Mouse (Mus musculus) central nervous system, embryonic 18 days (tissue): ENCODE data around the gene Glt6d1. TPM values are rescaled to one million over a fixed set of nuclear protein-coding genes. Genes with fewer than 3 reads are reported as not detected.

Experiments used
- polyA plus RNA-seq: library from polyadenylated mRNA; depleted of rRNA; stranded (reverse); fragments of >200 nt; gene quantifications from 2 replicates; pipeline ENCODE4 v1.2.3, GENCODE M21; 2012; rRNA removed

Gene Glt6d1
- polyA plus RNA-seq, result not detected in 2 replicates

DNA sequence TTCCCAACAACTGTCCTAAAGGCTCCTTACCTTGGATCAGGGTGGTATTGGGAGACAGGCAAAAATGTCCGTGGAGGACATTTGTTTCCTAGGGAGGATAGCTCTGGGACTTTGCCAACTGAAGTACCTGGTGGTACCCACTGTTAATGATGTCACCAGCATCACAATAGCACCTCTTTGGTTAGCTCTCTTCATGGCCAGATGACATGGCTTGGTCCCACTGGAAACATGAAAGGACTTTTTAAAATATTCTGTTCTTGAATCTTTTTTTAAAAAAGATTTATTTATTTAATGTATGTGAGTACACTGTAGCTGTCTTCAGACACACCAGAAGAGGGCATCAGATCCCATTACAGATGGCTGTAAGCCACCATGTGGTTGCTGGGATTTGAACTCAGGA lies at the start of gene Glt6d1:
TSS of gene Glt6d1 (minus strand) at position 101 of the 400 bp plus-strand sequence.

DNA sequence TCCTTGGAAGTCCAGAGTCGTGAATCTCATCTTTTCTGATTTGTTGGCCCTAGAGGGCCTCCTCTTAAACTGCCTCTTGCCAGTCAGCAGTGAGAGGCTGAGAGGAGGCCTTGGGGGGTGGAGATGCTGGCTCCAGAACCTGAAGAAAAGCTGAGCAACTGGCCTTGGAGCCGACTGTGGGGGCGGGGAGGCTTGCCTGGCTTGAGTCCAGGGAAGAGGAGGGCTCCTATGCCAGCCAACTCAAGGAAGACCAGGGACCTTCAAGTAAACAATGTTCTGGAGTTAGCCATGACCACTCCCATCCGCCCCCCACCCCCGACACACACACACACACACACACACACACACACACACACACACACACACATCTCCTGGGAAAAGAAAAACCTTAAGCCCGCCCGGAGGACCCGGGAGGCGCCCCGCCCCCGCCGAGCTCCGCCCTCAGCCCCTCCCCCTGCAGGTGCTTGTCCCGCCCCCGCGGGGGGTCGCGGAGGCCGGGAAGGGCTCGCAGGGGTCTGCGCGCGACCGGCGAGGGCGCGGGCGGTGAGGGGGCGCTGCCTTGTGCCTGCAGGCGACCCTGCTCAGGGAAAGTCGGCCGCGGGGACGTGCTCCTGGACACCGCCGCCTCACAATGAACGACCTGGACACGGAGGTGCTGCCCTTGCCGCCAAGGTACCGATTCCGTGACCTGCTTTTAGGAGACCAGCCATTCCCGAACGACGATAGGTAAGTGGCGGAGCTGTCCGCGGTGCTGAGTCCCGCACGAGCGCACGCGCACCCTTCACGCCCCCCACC lies 47.9 kb upstream of the Glt6d1 start, which contains the start of gene Kcnt1:
TSS of gene Kcnt1 (plus strand) at position 398 of the 795 bp plus-strand sequence.

DNA sequence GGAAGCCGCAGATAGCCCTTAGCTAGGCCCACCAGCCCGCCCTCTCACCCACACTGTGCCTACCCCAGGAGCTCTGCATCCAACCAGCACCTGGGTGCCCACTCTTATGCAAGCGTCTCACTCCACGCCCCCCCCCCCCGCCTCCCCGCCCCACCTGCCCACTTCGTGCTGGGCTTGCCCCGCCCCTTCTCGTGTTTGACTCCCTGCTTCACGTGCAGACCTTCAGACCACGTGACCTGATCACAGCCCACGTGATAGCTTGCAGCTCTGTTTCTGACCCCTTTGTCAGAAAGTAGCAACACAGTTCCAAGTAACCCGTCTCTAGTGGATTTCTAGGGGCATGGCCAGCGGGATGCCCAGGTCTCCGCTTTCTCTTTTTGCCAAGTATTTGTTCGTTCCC lies 31.6 kb upstream of the Glt6d1 start, which contains the start of gene Sohlh1:
TSS of gene Sohlh1 (minus strand) at position 23 of the 400 bp plus-strand sequence.

DNA sequence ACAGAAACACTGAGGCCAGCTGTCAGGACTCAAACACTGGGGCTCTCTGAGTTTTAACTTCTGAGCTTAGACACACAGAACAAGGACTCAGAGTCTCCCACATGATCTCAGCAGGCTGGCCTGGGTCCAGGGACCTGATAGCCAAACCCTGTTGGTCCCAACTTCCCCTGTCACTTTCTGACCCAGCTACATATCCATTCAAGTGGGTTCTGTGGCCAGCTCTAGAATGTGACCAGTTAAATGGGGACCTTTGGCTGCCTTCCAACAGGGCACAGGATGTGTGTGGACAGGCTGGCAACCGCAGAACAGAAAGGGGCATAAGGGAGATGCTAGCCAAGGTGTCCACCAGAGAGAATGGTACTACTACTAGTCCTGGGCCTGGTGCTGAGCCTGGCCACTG lies 7.2 kb upstream of the Glt6d1 start, which contains the start of gene Lcn9:
TSS of gene Lcn9 (plus strand) at position 348 of the 400 bp plus-strand sequence.

DNA sequence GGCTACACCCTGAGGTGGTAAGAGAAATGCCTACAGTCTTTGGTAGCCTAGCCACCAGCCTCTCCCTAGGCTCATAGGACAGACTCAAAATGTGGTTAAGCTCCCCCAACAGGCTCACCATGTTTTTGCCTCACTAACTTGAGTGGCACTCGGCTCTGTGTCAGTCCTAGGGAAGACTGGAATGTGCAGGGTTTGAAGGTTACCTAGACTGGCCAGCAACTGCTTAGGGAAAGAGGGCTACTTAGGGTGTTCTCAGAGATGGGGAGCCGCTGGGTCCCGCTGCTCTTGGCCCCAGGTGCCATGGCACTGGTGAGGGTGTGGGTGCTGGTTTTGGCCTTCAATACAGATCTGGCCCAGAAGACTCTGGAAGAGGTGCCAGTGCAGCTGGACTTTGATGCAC lies 33.7 kb downstream of the Glt6d1 start, which contains the start of gene Gm13539:
TSS of gene Gm13539 (plus strand) at position 301 of the 400 bp plus-strand sequence.

DNA sequence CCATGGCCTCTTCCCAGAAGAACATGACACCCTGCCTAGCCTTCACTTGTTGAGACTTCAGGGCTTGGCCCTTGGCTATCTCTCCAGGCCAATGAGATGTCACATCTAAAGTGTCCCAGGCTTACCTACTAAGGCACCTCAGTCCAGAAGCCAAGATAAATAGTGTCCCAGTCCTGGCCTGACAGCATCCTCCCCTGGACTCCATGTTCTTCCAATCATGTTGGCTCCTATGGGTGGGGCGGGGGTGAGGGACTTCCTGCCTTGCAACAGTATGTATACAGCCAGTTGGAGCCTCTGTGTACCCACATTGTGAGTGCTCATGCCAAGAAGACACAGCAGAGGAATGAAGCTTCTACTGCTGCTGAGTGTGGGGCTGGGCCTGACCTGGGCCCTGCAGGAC lies 38.9 kb downstream of the Glt6d1 start, which contains the start of gene Lcn11:
TSS of gene Lcn11 (plus strand) at position 301 of the 400 bp plus-strand sequence.

DNA sequence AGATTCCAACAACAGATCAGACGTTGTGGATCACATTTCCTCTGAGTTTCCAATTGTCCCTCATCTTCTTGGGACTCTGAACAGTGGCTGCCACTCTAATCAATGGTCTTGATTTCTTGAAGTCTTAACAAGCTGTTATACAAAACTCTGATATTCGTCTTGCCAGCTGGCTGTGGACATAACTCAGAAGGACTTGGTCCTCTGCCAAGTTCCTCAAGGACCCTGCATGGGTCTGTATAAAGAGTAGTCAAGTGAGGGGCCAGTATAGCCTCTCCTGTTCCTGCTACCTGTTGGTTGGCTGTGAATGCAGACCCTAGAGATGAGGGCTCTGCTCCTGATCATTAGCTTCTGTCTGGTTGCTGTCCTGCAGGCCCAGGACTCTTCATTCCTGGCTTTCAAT lies 50.4 kb downstream of the Glt6d1 start, which contains the start of gene Lcn3:
TSS of gene Lcn3 (plus strand) at position 301 of the 400 bp plus-strand sequence.

Other genes with a start within 250 kb of the Glt6d1 start
- 2.7 and 2.8 TPM in 2 replicates for gene Mamdc4, start 241.0 kb downstream of the Glt6d1 start, polyA plus RNA-seq
- 149 and 150 TPM in 2 replicates for gene Phpt1, start 240.6 kb downstream of the Glt6d1 start, polyA plus RNA-seq
- gene Ajm1, start 234.1 kb downstream of the Glt6d1 start, polyA plus RNA-seq, result 32.4 and 41.2 TPM in 2 replicates
- 79.9 and 82.9 TPM in 2 replicates for gene Rabl6, start 207.3 kb downstream of the Glt6d1 start, polyA plus RNA-seq
- gene Ccdc183, start 198.2 kb downstream of the Glt6d1 start, polyA plus RNA-seq, result 0.04 TPM in 1 of 2 replicates, not detected in the other
- 47.6 and 54.3 TPM in 2 replicates for gene Tmem141, start 193.8 kb downstream of the Glt6d1 start, polyA plus RNA-seq
- 1.3 and 2.2 TPM in 2 replicates for gene Fcna, start 187.8 kb downstream of the Glt6d1 start, polyA plus RNA-seq
- not detected in 2 replicates for gene Lcn8, start 162.7 kb downstream of the Glt6d1 start, polyA plus RNA-seq
- not detected in 2 replicates for gene Lcn5, start 157.9 kb downstream of the Glt6d1 start, polyA plus RNA-seq
- not detected in 2 replicates for gene Lcn6, start 139.1 kb downstream of the Glt6d1 start, polyA plus RNA-seq
- not detected in 2 replicates for gene Lcn10, start 133.1 kb downstream of the Glt6d1 start, polyA plus RNA-seq
- gene Obp2a, start 115.8 kb downstream of the Glt6d1 start, polyA plus RNA-seq, result not detected in 2 replicates
- 64.8 and 76.6 TPM in 2 replicates for gene Bmyc, start 109.1 kb downstream of the Glt6d1 start, polyA plus RNA-seq
- not detected in 2 replicates for gene Obp2b, start 78.8 kb downstream of the Glt6d1 start, polyA plus RNA-seq
- gene Lcn3, start 50.3 kb downstream of the Glt6d1 start, polyA plus RNA-seq, result not detected in 2 replicates
- gene Lcn11, start 38.8 kb downstream of the Glt6d1 start, polyA plus RNA-seq, result not detected in 2 replicates
- gene Gm13539, start 33.6 kb downstream of the Glt6d1 start, polyA plus RNA-seq, result not detected in 2 replicates
- gene Lcn9, start 7.3 kb upstream of the Glt6d1 start, polyA plus RNA-seq, result not detected in 2 replicates
- 0.05 TPM in 1 of 2 replicates, not detected in the other for gene Sohlh1, start 31.4 kb upstream of the Glt6d1 start, polyA plus RNA-seq
- 90.7 and 96.1 TPM in 2 replicates for gene Kcnt1, start 47.9 kb upstream of the Glt6d1 start, polyA plus RNA-seq
- 42.6 and 49.3 TPM in 2 replicates for gene Camsap1, start 167.4 kb upstream of the Glt6d1 start, polyA plus RNA-seq
- 125 and 130 TPM in 2 replicates for gene Ubac1, start 205.9 kb upstream of the Glt6d1 start, polyA plus RNA-seq